Comparison of ENCODE assay signal across 27 mouse cellular contexts in the genomic region with DNA sequence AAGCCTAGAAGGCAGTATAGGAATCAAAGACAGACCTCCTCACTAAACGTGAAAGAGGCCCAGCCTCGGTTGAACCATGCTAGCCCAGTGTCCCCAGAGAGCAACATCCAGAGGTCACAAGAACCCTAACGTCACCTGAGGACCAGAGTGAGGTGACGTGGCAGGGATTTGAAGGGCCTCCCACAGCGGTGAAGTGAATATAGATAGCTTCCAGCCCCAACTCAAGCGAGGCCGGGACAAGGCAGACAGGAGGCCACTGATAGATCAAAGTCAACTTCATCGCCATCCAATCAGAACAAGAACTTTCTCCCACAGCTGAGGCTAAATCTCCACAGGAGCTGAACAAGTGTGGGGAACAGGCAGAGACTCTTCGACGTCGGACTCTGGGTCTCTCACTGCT. TPM values are rescaled to one million over a fixed set of nuclear protein-coding genes. Genes with fewer than 3 reads are reported as not detected.
DNase-seq lines count a peak whose midpoint lies in the region; ATAC-seq and TF ChIP-seq lines count a peak whose summit lies in the region.
"Had no signal": no experiment of that assay in that cellular context is flagged by ENCODE, and none has a peak within 500 bp of the region (broad histone marks: within the 10 kb centered on the region; RNA-seq: fewer than 3 reads in every experiment).

No protein-coding gene starts in this region.

- H3K36me3 ChIP-seq in hindbrain, embryonic 16.5 days (ENCODE audit: control insufficient read depth, insufficient read depth, low read length) = no peaks in the 10 kb centered on the region
- H3K36me3 ChIP-seq in hindbrain, embryonic 12.5 days = no peaks in the 10 kb centered on the region
- H3K36me3 ChIP-seq: forebrain, embryonic 15.5 days; heart, embryonic 13.5 days; midbrain, embryonic 13.5 days had no signal

- 0 out of 2 replicates have a peak overlapping the region, but pooled peaks have one; percentile 19 for H3K27ac ChIP-seq in hindbrain, embryonic 16.5 days (ENCODE audit: low read depth, low read length)
- no peak overlapping the region for H3K27ac ChIP-seq in hindbrain, embryonic 12.5 days
- H3K27ac ChIP-seq in bone marrow, adult 2 months (ENCODE audit: control insufficient read depth, insufficient read depth, low read depth, low read length, poor library complexity) = peak overlapping the region; percentile 16
- H3K27ac ChIP-seq: forebrain, embryonic 15.5 days had no signal

- no peak for TF ChIP-seq POLR2A in bone marrow, adult 2 months (IDR thresholded peaks at IDR 0.05; ENCODE audit: borderline replicate concordance, control insufficient read depth, low read depth, low read length)

- peaks cover 19% of the 10 kb centered on the region for H3K4me1 ChIP-seq in hindbrain, embryonic 16.5 days (ENCODE audit: control insufficient read depth, insufficient read depth, low read depth, low read length)
- peaks cover 18% of the 10 kb centered on the region for H3K4me1 ChIP-seq in hindbrain, embryonic 12.5 days
- H3K4me1 ChIP-seq in bone marrow, adult 2 months (ENCODE audit: control insufficient read depth, insufficient read depth, low read length) = peaks cover 2% of the 10 kb centered on the region; the same call in 1 of the 2 replicates

- peak; percentile 89 for DNase-seq in CD4-positive helper T cell, adult 2 months (ENCODE audit: low read depth, low spot score)
- peak; percentile 44 for DNase-seq in thymus, postnatal 14 days
- no peak for DNase-seq in right cerebral cortex, postnatal 10 days (ENCODE audit: low spot score in 2 of 2)
- no peak for DNase-seq in heart, postnatal 10 days
- DNase-seq: cerebellum, adult 11 months; cerebellum, postnatal 14 days; embryo, embryonic 11 days; gastrocnemius, postnatal 14 days; heart, adult 18-20 months; kidney, adult 2 months; kidney, postnatal 36 days; left cerebral cortex, postnatal 4 days; liver; lung, adult 18-20 months; lung, postnatal 14 days; right cerebral cortex, postnatal 4 days had no signal

- 79% methylated on average over 11 of the region's 11 CpGs for WGBS in hindbrain, embryonic 16.5 days
- WGBS in hindbrain, embryonic 12.5 days = 81% methylated on average over 11 of the region's 11 CpGs
- WGBS in bone marrow, adult 2 months = 79% methylated on average over 11 of the region's 11 CpGs

- no peak overlapping the region for H3K9ac ChIP-seq in hindbrain, embryonic 16.5 days (ENCODE audit: low read depth, low read length)
- H3K9ac ChIP-seq in hindbrain, embryonic 12.5 days = no peak overlapping the region
- H3K9ac ChIP-seq: forebrain, embryonic 15.5 days; heart, embryonic 13.5 days; midbrain, embryonic 13.5 days had no signal

- intact Hi-C loops in heart, postnatal 10 days (cut with DNase I) = loop anchor here (5.0 kb wide), 2 partner anchors 163 to 417 kb away; a partner anchor contains a TSS

- no peak overlapping the region for H3K4me2 ChIP-seq in hindbrain, embryonic 16.5 days (ENCODE audit: low read length)
- H3K4me2 ChIP-seq in hindbrain, embryonic 12.5 days (replicated peaks) = no peak overlapping the region
- H3K4me2 ChIP-seq: forebrain, embryonic 15.5 days; midbrain, embryonic 13.5 days had no signal

- H3K27me3 ChIP-seq in hindbrain, embryonic 16.5 days (replicated peaks; ENCODE audit: control insufficient read depth, insufficient read depth, low read length) = no peaks in the 10 kb centered on the region
- H3K27me3 ChIP-seq in hindbrain, embryonic 12.5 days = no peaks in the 10 kb centered on the region; the same call in 1 of the 2 replicates
- H3K27me3 ChIP-seq: forebrain, embryonic 15.5 days; heart, embryonic 13.5 days; midbrain, embryonic 13.5 days; Patski had no signal

- no peaks in the 10 kb centered on the region for H3K9me3 ChIP-seq in hindbrain, embryonic 16.5 days (ENCODE audit: control insufficient read depth, low read length)
- no peaks in the 10 kb centered on the region for H3K9me3 ChIP-seq in hindbrain, embryonic 12.5 days (replicated peaks)
- H3K9me3 ChIP-seq: forebrain, embryonic 15.5 days; heart, embryonic 13.5 days; midbrain, embryonic 13.5 days had no signal

- no peak for TF ChIP-seq CTCF in bone marrow, adult 2 months (IDR thresholded peaks at IDR 0.05; ENCODE audit: control insufficient read depth, insufficient read depth, low read length)

- H3K4me3 ChIP-seq in hindbrain, embryonic 16.5 days (ENCODE audit: low read length) = no peak overlapping the region
- H3K4me3 ChIP-seq in hindbrain, embryonic 12.5 days = no peak overlapping the region
- no peak overlapping the region for H3K4me3 ChIP-seq in bone marrow, adult 2 months (replicated peaks; ENCODE audit: control insufficient read depth, low read depth, low read length)
- H3K4me3 ChIP-seq: forebrain, embryonic 15.5 days; heart, embryonic 13.5 days; midbrain, embryonic 13.5 days had no signal

- ATAC-seq in hindbrain, embryonic 16.5 days = no peak
- ATAC-seq in hindbrain, embryonic 12.5 days (ENCODE audit: low FRiP score) = no peak
- ATAC-seq: forebrain, embryonic 15.5 days; midbrain, embryonic 13.5 days; Patski had no signal

RNA-seq across cellular contexts. Expression of a gene that starts 28.2 kb away (rescaled TPM):
- polyA plus RNA-seq in hindbrain, embryonic 16.5 days (2015; fragmentation: Nextera tagmentation; extraction: Ambion mirVana) = 391 and 409 TPM in 2 replicates
- polyA plus RNA-seq in hindbrain, embryonic 12.5 days (2016; fragmentation: Nextera tagmentation; extraction: Ambion mirVana) = 238 and 259 TPM in 2 replicates
- 45.6 and 54.9 TPM in 2 replicates for polyA plus RNA-seq in bone marrow, adult 2 months (2011; ENCODE audit: insufficient read depth, insufficient read length, low replicate concordance, missing spikeins)
- 100 to 1,000 TPM; 121 TPM for total RNA-seq in heart, postnatal 10 days (2021)

RNA-seq across cellular contexts. Expression of a gene that starts 28.3 kb away (rescaled TPM):
- polyA plus RNA-seq in hindbrain, embryonic 16.5 days (2015; fragmentation: Nextera tagmentation; extraction: Ambion mirVana) = 70.3 and 75.2 TPM in 2 replicates
- 44.0 and 47.7 TPM in 2 replicates for polyA plus RNA-seq in hindbrain, embryonic 12.5 days (2016; fragmentation: Nextera tagmentation; extraction: Ambion mirVana)
- polyA plus RNA-seq in bone marrow, adult 2 months (2011; ENCODE audit: insufficient read depth, insufficient read length, low replicate concordance, missing spikeins) = 24.7 and 29.9 TPM in 2 replicates
- 10 to 100 TPM; 55.9 to 67.1 TPM for total RNA-seq in heart, postnatal 10 days (2021)

RNA-seq across cellular contexts. Expression of a gene that starts 59.0 kb away (rescaled TPM):
- not detected in 2 replicates for polyA plus RNA-seq in hindbrain, embryonic 16.5 days (2015; fragmentation: Nextera tagmentation; extraction: Ambion mirVana)
- polyA plus RNA-seq in hindbrain, embryonic 12.5 days (2016; fragmentation: Nextera tagmentation; extraction: Ambion mirVana) = not detected in 2 replicates
- polyA plus RNA-seq in bone marrow, adult 2 months (2011; ENCODE audit: insufficient read depth, insufficient read length, low replicate concordance, missing spikeins) = not detected in 2 replicates
- not detected for total RNA-seq in heart, postnatal 10 days (2021)
- total RNA-seq: adrenal gland, postnatal 14 days; ES-E14; gastrocnemius, postnatal 14 days; heart, adult 18-20 months; hematopoietic stem cell, adult 5-6 weeks; left cerebral cortex, adult 18-20 months; left cerebral cortex, postnatal 4 days had no signal
- polyA plus RNA-seq: forebrain, embryonic 15.5 days; heart, embryonic 13.5 days; kidney, adult 2 months; midbrain, embryonic 13.5 days had no signal

Comparison
In these comparisons a context has a peak if more than half of its experiments do, and no peak if none do; other contexts are left out.
1. DNase-seq: peak in CD4-positive helper T cell, adult 2 months (single experiment) and thymus, postnatal 14 days (single experiment); none in right cerebral cortex, postnatal 10 days (0 of 2) and heart, postnatal 10 days (0 of 2).